Mouse (Mus musculus) lung, embryonic 16.5 days (tissue): ENCODE results near the gene Stra8. TPM values are rescaled to one million over a fixed set of nuclear protein-coding genes. Genes with fewer than 3 reads are reported as not detected.
A peak's percentile ranks its signal among the peaks of the same experiment; 100 is the strongest.

Experiments
- ATAC-seq: fragments of 200-750 bp; cut with Nextera tagmentation; 2 replicates; pipeline ENCODE4 v1.8.0; 2017; ENCODE audit warnings: low read depth, mild to moderate bottlenecking, moderate library complexity
- H3K27ac ChIP-seq: fragments of 300-500 bp; sonication (generic); 2 replicates; pipeline ENCODE4 v1.5.1; 2014; ENCODE audit warnings: mild to moderate bottlenecking, control low read depth, low read length
- H3K27me3 ChIP-seq: fragments of 300-500 bp; sonication (generic); 2 replicates; pipeline ENCODE4 v1.6.1; 2014; ENCODE audit warnings: low read depth, low read length, mixed read lengths; ENCODE audit not compliant: control insufficient read depth, insufficient read depth
- H3K36me3 ChIP-seq: fragments of 300-500 bp; sonication (generic); 2 replicates; pipeline ENCODE4 v1.6.1; 2014; ENCODE audit warnings: low read length; ENCODE audit not compliant: control insufficient read depth, insufficient read depth
- H3K4me1 ChIP-seq: fragments of 300-500 bp; sonication (generic); replicated peaks from 2 replicates; pipeline ENCODE4 v1.6.1; 2014; ENCODE audit warnings: low read length, mixed read lengths; ENCODE audit not compliant: control insufficient read depth, insufficient read depth
- H3K4me2 ChIP-seq: fragments of 300-500 bp; sonication (generic); 2 replicates; pipeline ENCODE4 v1.6.1; 2014; ENCODE audit warnings: low read depth, low read length, control low read depth
- H3K4me3 ChIP-seq: fragments of 300-500 bp; sonication (generic); 2 replicates; pipeline ENCODE4 v1.5.1; 2014; ENCODE audit warnings: mild to moderate bottlenecking, low read length, control low read depth
- H3K9ac ChIP-seq: fragments of 300-500 bp; sonication (generic); 2 replicates; pipeline ENCODE4 v1.6.1; 2014; ENCODE audit warnings: low read length, control low read depth
- H3K9me3 ChIP-seq: fragments of 300-500 bp; sonication (generic); 2 replicates; pipeline ENCODE4 v1.6.1; 2016; ENCODE audit warnings: low read length; ENCODE audit not compliant: control insufficient read depth
- WGBS: fragments of 180-500 bp; shearing (Covaris S2); extraction: QIAGEN DNeasy Blood & Tissue Kit; methylation state at CpG from one replicate; pipeline ENCODE4 v1.1.7; 2014; 5-methylcytosine and 5-hydroxymethylcytosine counted together
- polyA plus RNA-seq: library from polyadenylated mRNA; unstranded; fragments of >200 nt; fragmentation: Nextera tagmentation; extraction: Ambion mirVana; gene quantifications from 2 replicates; pipeline ENCODE4 v1.2.1, GENCODE M21; 2015

The Stra8 gene
- polyA plus RNA-seq, 1 experiment from 2014 or later = not detected

DNA sequence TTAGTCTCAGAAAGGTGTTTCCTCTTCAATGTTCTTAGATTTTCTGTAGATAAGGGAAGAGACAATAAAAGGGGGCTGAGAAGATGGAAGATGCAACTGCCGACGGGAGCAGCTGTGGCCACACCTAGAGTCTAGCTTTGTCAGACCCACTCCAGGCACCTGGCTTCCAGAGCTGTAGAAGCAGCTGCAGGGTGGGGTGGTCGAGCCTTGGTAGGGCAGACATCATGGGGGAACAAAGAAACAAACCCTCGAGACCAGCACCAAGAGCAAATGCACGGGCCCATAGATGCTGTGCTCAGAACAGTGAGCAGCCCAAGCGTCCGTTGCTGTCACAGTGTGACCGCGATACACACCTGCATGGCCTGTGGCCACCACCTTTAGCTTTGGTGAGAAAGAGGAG, 22.5 kb downstream of the Stra8 start:
- no peak overlapping the region for H3K4me3 ChIP-seq
- 80% methylated on average over 9 of the region's 9 CpGs for WGBS
- H3K4me2 ChIP-seq = no peak overlapping the region
- no peak overlapping the region for H3K27ac ChIP-seq
- no peaks in the 10 kb centered on the region for H3K36me3 ChIP-seq
- H3K27me3 ChIP-seq = no peaks in the 10 kb centered on the region
- no peak for ATAC-seq
- no peaks in the 10 kb centered on the region for H3K4me1 ChIP-seq
- H3K9me3 ChIP-seq = no peaks in the 10 kb centered on the region
- H3K9ac ChIP-seq = no peak overlapping the region

DNA sequence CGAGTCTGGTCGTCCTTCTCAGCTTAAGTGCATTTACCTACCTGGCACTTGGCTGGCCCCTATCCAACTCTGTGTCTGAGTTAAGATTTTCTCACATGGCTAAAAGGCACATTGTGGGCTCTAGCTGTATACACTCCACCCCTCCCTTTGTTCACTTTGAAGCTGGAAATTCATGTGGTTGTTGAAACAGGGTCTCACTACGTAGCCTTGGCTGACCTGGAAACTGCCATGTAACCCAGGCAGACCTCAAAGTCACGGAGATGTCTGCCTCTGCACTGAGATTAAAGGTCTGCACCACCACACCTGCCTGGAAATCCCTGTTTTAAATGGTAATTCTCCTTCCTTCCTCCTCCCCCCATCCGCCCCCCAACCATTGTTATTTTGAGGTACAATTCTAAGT, 23.5 kb downstream of the Stra8 start:
- Histone ChIP-seq H3K4me3 (no peak overlapping the region), H3K36me3 (no peaks in the 10 kb centered on the region), H3K9me3 (no peaks in the 10 kb centered on the region), H3K4me1 (no peaks in the 10 kb centered on the region), H3K27me3 (no peaks in the 10 kb centered on the region; the same call in 1 of the 2 replicates), H3K4me2 (no peak overlapping the region), H3K27ac (no peak overlapping the region), H3K9ac (no peak overlapping the region)
- ATAC-seq = 0 out of 2 replicates have a peak, but pooled peaks have one; percentile 35
- 44% methylated on average over 5 of the region's 5 CpGs for WGBS

DNA sequence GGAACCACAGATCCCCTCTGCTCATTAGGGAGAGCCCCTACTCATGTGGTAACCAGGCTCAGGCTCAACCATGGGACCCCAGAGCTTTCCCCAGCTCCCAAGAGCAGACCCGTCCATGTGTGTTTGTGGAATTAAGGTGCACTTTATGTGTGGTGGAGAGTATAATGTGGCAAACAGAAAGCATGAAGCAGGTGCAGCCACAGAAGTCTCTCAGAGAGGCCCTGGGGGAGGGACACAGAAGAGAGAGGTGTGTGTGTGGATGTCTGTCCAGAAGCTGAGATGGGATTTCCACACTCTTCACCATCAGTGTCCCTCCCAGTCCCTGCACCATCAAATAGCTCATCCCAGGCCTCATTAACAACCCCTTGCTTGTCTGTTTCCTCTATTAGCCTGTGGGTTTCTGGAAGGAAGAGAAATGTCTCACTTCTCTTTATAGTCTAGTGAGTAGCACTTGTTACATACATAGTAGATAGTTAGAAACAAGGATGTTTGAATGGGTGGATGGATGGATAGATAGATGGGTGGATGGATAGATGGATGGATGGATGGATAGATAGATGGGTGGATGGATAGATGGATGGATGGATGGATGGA, 26.6 kb downstream of the Stra8 start:
- Histone ChIP-seq H3K4me3 (no peak overlapping the region), H3K4me1 (no peaks in the 10 kb centered on the region), H3K27me3 (no peaks in the 10 kb centered on the region; the same call in 1 of the 2 replicates), H3K9me3 (no peaks in the 10 kb centered on the region), H3K4me2 (no peak overlapping the region), H3K27ac (no peak overlapping the region), H3K9ac (no peak overlapping the region), H3K36me3 (no peaks in the 10 kb centered on the region)
- WGBS = 88% methylated on average over 1 of the region's 1 CpGs
- no peak for ATAC-seq

DNA sequence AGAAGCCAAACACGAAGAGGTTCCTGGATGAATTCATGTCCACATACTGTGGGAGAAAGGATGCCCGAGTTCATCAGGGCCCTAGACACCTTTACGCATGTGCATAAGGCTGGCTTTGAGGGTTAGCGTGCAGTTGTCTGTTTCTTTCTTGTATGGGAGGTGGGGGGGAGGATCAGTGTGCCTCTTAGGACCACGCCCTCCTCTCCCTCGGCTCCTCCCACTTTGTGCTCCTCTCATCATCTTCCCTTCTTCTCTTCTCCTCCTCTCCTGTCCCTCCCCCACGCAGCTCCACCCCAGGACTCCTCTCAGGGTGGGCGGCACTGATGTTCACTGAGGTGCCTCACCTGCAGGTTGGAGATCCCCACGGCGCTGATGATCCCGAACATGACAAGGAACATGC, 28.5 kb downstream of the Stra8 start:
- WGBS = 21% methylated on average over 11 of the region's 11 CpGs
- H3K4me1 ChIP-seq = no peaks in the 10 kb centered on the region
- no peaks in the 10 kb centered on the region for H3K9me3 ChIP-seq
- H3K27me3 ChIP-seq = no peaks in the 10 kb centered on the region; the same call in 1 of the 2 replicates
- no peaks in the 10 kb centered on the region for H3K36me3 ChIP-seq
- H3K27ac ChIP-seq = no peak overlapping the region
- peak overlapping the region; percentile 36 for H3K4me2 ChIP-seq
- H3K9ac ChIP-seq = no peak overlapping the region
- no peak for ATAC-seq
- no peak overlapping the region for H3K4me3 ChIP-seq

DNA sequence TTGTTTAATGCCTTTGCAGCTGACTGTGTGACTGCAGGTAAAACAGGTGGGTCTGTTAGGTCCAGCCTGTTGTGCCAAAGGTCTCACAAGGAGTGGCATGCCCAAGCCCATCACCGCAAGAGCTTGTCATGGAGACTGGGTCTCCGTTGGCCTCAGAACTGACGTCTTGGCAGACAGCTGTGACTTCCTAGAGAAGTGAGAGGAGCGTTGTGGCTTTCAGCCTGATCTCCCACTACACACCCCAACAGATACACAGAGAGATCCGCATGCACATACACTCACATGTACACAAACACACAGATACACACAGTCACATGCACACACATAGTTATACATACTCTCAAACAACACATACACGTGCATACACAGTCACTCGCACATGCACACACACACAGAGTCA, 31.6 kb downstream of the Stra8 start:
- whole genome bisulfite sequencing = 79% methylated on average over 7 of the region's 7 CpGs
- Histone ChIP-seq H3K27ac (no peak overlapping the region), H3K4me1 (peaks cover 6% of the 10 kb centered on the region; the same call in 1 of the 2 replicates), H3K9ac (no peak overlapping the region), H3K4me3 (no peak overlapping the region), H3K36me3 (no peaks in the 10 kb centered on the region), H3K4me2 (no peak overlapping the region), H3K9me3 (no peaks in the 10 kb centered on the region), H3K27me3 (no peaks in the 10 kb centered on the region; the same call in 1 of the 2 replicates)
- no peak for ATAC-seq

DNA sequence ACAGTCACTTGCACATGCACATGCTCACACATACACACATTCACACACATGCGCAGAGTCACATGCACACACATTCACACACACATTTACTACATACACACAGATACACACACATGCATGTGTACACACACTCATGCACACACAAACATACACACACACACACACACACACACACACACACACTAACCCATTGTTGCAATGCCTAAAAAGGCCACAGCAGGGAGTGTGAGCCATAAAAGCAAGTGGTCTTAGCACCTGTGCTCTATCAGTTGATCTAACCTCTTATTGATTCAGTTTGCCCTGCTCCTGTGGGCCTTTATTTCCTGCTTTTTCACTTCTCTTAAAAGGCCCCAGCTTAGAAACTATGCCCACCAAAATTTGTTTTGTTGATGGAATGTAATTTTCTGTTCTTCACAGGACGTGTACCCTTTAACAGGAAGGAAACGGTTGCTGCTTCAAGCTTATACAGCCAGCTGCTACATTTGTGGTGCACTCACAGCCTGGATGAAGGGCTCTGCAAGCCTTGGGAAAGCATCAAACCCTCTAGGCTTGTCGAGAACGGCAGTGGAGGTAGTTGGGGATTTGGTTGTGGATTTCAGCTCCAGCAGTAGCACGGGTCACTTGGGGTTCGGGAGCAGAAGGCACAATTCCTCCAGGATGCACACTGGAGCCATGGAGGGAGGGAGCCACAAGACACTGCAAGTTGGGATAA, 32.1 kb downstream of the Stra8 start:
- Histone ChIP-seq H3K4me3 (no peak overlapping the region), H3K9ac (no peak overlapping the region), H3K36me3 (no peaks in the 10 kb centered on the region), H3K4me1 (peaks cover 6% of the 10 kb centered on the region; the same call in 1 of the 2 replicates), H3K4me2 (no peak overlapping the region), H3K27me3 (no peaks in the 10 kb centered on the region; the same call in 1 of the 2 replicates), H3K27ac (no peak overlapping the region), H3K9me3 (no peaks in the 10 kb centered on the region)
- 55% methylated on average over 7 of the region's 7 CpGs for WGBS
- no peak for ATAC-seq

DNA sequence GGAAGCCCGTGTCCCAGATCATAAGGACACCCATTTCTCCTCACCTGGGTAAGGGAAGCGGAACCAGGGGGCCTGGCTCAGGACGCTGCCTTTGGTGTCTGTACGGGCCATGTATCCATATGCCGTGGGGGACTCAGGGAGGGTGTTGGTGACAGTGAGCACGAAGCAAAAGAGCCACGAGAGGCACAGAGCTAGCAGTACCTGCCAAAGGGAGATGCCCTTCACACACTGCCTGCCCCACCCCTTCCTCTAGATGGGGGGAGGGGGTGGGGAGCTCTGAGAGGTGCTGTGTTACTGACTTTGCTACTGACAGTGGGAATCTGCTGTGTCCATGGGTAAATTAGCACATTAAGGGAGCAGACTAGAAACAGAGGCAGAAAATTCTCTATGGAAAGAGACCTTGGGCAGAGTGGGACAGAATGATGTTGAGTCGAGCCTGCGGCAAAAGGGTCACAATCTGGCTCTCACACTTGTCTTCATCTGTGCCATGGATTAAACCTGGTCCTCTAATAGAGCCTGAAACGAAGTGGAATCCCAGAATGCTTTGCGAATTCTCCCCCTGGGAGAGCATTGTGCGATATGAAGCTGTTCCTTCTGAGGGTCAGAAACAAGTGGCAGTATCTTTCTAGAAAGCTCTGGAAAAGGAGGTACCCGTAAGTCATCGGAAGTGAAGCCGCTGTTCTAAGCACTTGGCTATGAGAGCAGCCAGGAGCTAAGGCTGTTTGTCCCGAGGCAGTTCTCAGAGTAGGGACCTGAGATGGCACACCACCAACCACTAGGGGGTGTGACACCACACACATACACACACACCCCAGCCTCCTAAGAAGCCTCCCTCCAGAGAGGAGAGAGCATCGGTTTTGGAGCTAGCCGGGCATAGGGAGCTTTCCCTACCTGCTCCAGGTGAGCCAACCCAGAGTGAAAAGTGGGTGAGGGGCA, 35.2 kb downstream of the Stra8 start:
- H3K4me1 ChIP-seq = peaks cover 6% of the 10 kb centered on the region; the same call in 1 of the 2 replicates
- no peak overlapping the region for H3K9ac ChIP-seq
- H3K4me3 ChIP-seq = peak overlapping the region; percentile 20; the same call in 1 of the 2 replicates
- no peaks in the 10 kb centered on the region for H3K9me3 ChIP-seq
- H3K4me2 ChIP-seq = peak overlapping the region; percentile 48
- H3K27ac ChIP-seq = no peak overlapping the region
- H3K27me3 ChIP-seq = no peaks in the 10 kb centered on the region
- H3K36me3 ChIP-seq = no peaks in the 10 kb centered on the region
- 50% methylated on average over 18 of the region's 18 CpGs for WGBS
- ATAC-seq = peak; percentile 91

DNA sequence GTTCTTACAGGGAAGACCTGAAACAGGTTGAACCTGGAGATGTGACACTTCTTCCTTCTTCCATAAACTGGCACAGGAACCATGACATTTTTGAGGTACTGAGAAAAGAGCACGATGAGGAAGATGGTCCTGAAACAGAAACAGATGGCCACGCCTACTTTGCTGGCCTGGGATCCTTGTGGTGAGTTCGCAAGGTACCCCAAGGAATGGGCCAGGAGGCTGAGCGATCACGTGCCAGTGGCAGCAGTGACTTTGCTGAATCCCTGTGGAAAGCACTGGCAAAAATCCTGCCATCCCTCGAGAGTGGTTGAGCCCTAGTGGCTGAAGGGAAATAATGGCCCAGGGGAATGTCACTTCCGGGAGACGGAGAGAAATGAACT, 35.9 kb downstream of the Stra8 start:
- Histone ChIP-seq H3K4me2 (peak overlapping the region; percentile 48), H3K4me3 (peak overlapping the region; percentile 20; the same call in 1 of the 2 replicates), H3K9ac (no peak overlapping the region), H3K36me3 (no peaks in the 10 kb centered on the region), H3K4me1 (peaks cover 6% of the 10 kb centered on the region; the same call in 1 of the 2 replicates), H3K27ac (no peak overlapping the region), H3K9me3 (no peaks in the 10 kb centered on the region), H3K27me3 (no peaks in the 10 kb centered on the region)
- 31% methylated on average over 8 of the region's 8 CpGs for WGBS
- ATAC-seq = no peak

DNA sequence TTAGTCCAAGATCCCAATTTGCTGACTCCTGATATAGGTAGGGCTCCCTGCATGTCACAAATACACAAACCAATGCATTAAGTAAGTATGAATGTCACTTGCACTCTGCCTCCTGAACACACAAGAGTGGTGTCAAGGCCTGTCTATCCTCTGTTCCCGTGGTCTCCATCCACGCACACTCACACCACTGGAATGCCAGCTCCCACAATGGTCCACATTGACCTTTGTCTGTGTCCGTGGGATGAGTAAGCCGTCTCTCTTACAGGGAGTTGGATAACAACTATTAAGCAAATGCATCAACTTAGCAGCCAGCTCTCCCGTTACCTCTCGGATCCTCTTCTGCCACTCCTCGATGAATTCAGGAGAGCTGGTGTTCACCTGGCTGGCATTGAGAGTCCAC, 39.2 kb downstream of the Stra8 start:
- Histone ChIP-seq H3K9me3 (no peaks in the 10 kb centered on the region), H3K9ac (no peak overlapping the region), H3K27ac (no peak overlapping the region), H3K36me3 (no peaks in the 10 kb centered on the region), H3K4me2 (no peak overlapping the region), H3K4me1 (peaks cover 6% of the 10 kb centered on the region; the same call in 1 of the 2 replicates), H3K27me3 (no peaks in the 10 kb centered on the region), H3K4me3 (no peak overlapping the region)
- 84% methylated on average over 7 of the region's 7 CpGs for WGBS
- no peak for ATAC-seq
